Mouse (Mus musculus) liver, postnatal 0 days (tissue): ENCODE data around the gene Dlgap5.

Source experiments
- CTCF ChIP-seq: sonication (generic); IDR thresholded peaks from 2 replicates; pipeline ENCODE4 v1.5.1; 2016; ENCODE audit warnings: antibody characterized with exemption, low read depth
- EP300 ChIP-seq: IDR thresholded peaks from 2 replicates; pipeline ENCODE4 v1.6.1; 2016; ENCODE audit warnings: antibody characterized with exemption, low read depth, mild to moderate bottlenecking

GRCm38 (mm10) chr14:47341811-47342291, 76.4 kb downstream of the Dlgap5 start:
- no peak for TF ChIP-seq CTCF
- no peak for TF ChIP-seq EP300
